Mouse (Mus musculus) retina, adult 2 months (tissue): ENCODE results near the gene Masp2.

Experiments
- DNase-seq: peaks from one replicate; pipeline ENCODE4 v3.0.0-alpha.2; 2012; ENCODE audit warnings: low read depth, low spot score

The Masp2 gene

GRCm38 (mm10) chr4:148635309-148635708 is 33.0 kb downstream of the Masp2 start:
- no peak for DNase-seq

GRCm38 (mm10) chr4:148638302-148638701 is 35.9 kb downstream of the Masp2 start:
- no peak for DNase-seq

GRCm38 (mm10) chr4:148639455-148639854 is 37.1 kb downstream of the Masp2 start:
- no peak for DNase-seq

- DNase-seq, result no peak
Observed at GRCm38 (mm10) chr4:148641121-148641520, 38.8 kb downstream of the Masp2 start.

GRCm38 (mm10) chr4:148643291-148644156 is 41.2 kb downstream of the Masp2 start, which contains the start of gene Gm572:
TSS of gene Gm572 (plus strand) at chr4:148643317.
- no peak for DNase-seq

- DNase-seq, result no peak
Observed at GRCm38 (mm10) chr4:148644157-148644511, 41.8 kb downstream of the Masp2 start.

GRCm38 (mm10) chr4:148644926-148645325 is 42.6 kb downstream of the Masp2 start:
- no peak for DNase-seq

GRCm38 (mm10) chr4:148646616-148647015 is 44.3 kb downstream of the Masp2 start:
- DNase-seq, result no peak

GRCm38 (mm10) chr4:148649309-148649708 is 47.0 kb downstream of the Masp2 start:
- DNase-seq, result no peak

GRCm38 (mm10) chr4:148651045-148651444 is 48.7 kb downstream of the Masp2 start:
- no peak for DNase-seq

GRCm38 (mm10) chr4:148654701-148655398 is 52.5 kb downstream of the Masp2 start:
- no peak for DNase-seq

GRCm38 (mm10) chr4:148656691-148657258 is 54.4 kb downstream of the Masp2 start:
- DNase-seq, result no peak

- no peak for DNase-seq
Observed at GRCm38 (mm10) chr4:148657776-148658175, 55.4 kb downstream of the Masp2 start.

- no peak for DNase-seq
Observed at GRCm38 (mm10) chr4:148660174-148660573, 57.8 kb downstream of the Masp2 start.

GRCm38 (mm10) chr4:148662168-148662965 is 60.0 kb downstream of the Masp2 start:
- DNase-seq, result peak; percentile 46

GRCm38 (mm10) chr4:148663326-148663725 is 61.0 kb downstream of the Masp2 start:
- DNase-seq, result no peak

GRCm38 (mm10) chr4:148664021-148664420 is 61.7 kb downstream of the Masp2 start:
- no peak for DNase-seq
